Mouse (Mus musculus) ovary, adult 18-20 months (tissue): ENCODE data around the gene Zfc3h1.

Experiments
- DNase-seq: peaks from one replicate; pipeline ENCODE4 v3.0.0; 2022; ENCODE audit warnings: low spot score, mixed read lengths

Zfc3h1 gene

DNA sequence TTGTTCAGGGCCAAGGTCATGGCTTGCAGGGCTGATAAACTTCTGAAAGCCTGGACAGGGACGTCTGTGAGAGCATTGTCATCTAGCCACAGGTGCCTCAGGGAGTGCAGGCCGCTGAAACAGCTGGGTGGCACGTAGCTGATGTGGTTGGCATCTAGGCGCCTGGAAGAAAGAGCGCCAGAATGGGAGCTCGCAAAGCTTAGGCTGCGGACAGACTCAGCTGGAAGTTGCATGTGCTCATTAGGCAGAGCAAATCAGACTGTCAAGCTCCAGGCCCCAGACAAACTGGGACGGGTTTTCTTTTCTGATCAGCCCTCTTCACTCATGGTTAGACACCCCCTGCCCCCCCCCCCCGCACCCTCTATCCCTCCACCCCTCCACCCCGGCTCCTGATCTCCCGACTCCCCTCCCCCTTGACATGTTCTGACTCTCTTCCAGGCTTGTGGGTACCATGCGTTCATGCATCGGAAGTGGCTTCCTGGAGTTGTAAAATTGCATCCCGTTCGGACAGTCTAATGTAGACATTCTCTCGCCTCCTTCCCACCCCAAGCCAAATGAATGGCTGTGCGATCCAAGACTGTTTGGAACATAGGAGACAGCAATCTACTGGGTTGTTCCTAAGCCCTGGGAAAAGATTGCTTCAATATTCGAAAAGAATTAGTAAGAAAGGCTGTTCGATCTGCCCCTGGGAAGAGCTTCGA, 93.8 kb downstream of the Zfc3h1 start:
- DNase-seq = no peak
